Mouse (Mus musculus): ENCODE measurements around the gene Rps7.

DNA sequence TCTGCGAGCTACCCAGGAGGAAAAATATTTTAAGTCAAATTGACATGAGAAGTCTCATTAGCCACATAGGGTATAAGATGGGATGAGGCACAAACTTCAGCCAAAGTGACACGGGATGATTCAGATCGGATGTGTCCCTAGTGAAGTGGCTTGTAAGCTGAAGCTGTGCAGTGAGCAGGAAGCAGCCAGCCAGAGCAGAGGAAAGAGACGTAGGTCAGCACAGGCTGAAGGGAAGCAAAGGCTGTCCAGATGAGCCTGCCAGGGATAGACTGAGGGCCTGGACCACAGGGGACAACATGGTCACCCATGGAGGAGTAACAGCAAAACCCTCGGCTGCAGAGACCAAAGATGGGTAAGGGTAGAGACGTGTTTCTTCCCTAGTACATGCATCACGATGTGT, 21.4 kb downstream of the Rps7 start:
- TF ChIP-seq POLR2A (IDR thresholded peaks at IDR 0.05; ENCODE audit: low read depth, low read length): no peak
- TF ChIP-seq MAX (IDR thresholded peaks at IDR 0.05; ENCODE audit: low read length): no peak

Data from CH12.LX (cell line).